Mouse (Mus musculus): ENCODE measurements around the gene Chek2.
"Not testable (repeated sequence)": the region's sequence is repeated elsewhere in the genome, so short reads cannot be mapped to it uniquely, and the experiment has no call there.

The Chek2 gene

GRCm38 (mm10) chr5:110839038-110839677 lies 621 bp upstream of the Chek2 start:
- no peak for DNase-seq (ENCODE audit: low spot score in 2 of 2)

- DNase-seq (ENCODE audit: low spot score in 2 of 2): peak; percentile 13 to 47
These were observed 686 bp downstream of the Chek2 start for GRCm38 (mm10) chr5:110840465-110840864.

- no peak for DNase-seq (ENCODE audit: low spot score in 2 of 2)
These were observed 1.5 kb downstream of the Chek2 start for GRCm38 (mm10) chr5:110841046-110841862.

GRCm38 (mm10) chr5:110852990-110853389 lies 13.2 kb downstream of the Chek2 start:
- no peak for DNase-seq (ENCODE audit: low spot score in 2 of 2)

- DNase-seq (ENCODE audit: low spot score in 2 of 2): no peak
These were observed 17.3 kb downstream of the Chek2 start for GRCm38 (mm10) chr5:110857091-110857490.

GRCm38 (mm10) chr5:110859013-110859650 lies 19.4 kb downstream of the Chek2 start:
- peak in 1 of 2 experiments; percentile 65 for DNase-seq (ENCODE audit: low spot score in 2 of 2)

- no peak for DNase-seq (ENCODE audit: low spot score in 2 of 2)
These were observed 20.7 kb downstream of the Chek2 start for GRCm38 (mm10) chr5:110860445-110860844.

- no peak for DNase-seq (ENCODE audit: low spot score in 2 of 2)
These were observed 28.7 kb downstream of the Chek2 start for GRCm38 (mm10) chr5:110868460-110868859.

GRCm38 (mm10) chr5:110869242-110869669 lies 29.5 kb downstream of the Chek2 start:
- DNase-seq (ENCODE audit: low spot score in 2 of 2): peak; percentile 24 to 42

GRCm38 (mm10) chr5:110873160-110873559 lies 33.4 kb downstream of the Chek2 start:
- DNase-seq (ENCODE audit: low spot score in 2 of 2): no peak

- DNase-seq (ENCODE audit: low spot score in 2 of 2): no peak
These were observed 34.9 kb downstream of the Chek2 start for GRCm38 (mm10) chr5:110874711-110875110.

GRCm38 (mm10) chr5:110875286-110875685 lies 35.5 kb downstream of the Chek2 start:
- no peak for DNase-seq (ENCODE audit: low spot score in 2 of 2)

- DNase-seq (ENCODE audit: low spot score in 2 of 2): no peak
These were observed 38.1 kb downstream of the Chek2 start for GRCm38 (mm10) chr5:110877666-110878505.

GRCm38 (mm10) chr5:110878526-110878925 lies 38.7 kb downstream of the Chek2 start:
- not testable (repeated sequence) for DNase-seq (ENCODE audit: low spot score in 2 of 2)

- DNase-seq (ENCODE audit: low spot score in 2 of 2): no peak
These were observed 39.3 kb downstream of the Chek2 start for GRCm38 (mm10) chr5:110879042-110879441.

- DNase-seq (ENCODE audit: low spot score in 2 of 2): peak; percentile 76 to 83
These were observed 40.0 kb downstream of the Chek2 start, which contains the start of gene Ttc28 for GRCm38 (mm10) chr5:110879584-110880374. Gene Ttc28, plus strand, starts transcription at chr5:110879803.

- DNase-seq (ENCODE audit: low spot score in 2 of 2): no peak
These were observed 48.8 kb downstream of the Chek2 start for GRCm38 (mm10) chr5:110888596-110888995.

GRCm38 (mm10) chr5:110889945-110890344 lies 50.2 kb downstream of the Chek2 start:
- no peak for DNase-seq (ENCODE audit: low spot score in 2 of 2)

GRCm38 (mm10) chr5:110890561-110890960 lies 50.8 kb downstream of the Chek2 start:
- DNase-seq (ENCODE audit: low spot score in 2 of 2): no peak

GRCm38 (mm10) chr5:110897114-110897788 lies 57.5 kb downstream of the Chek2 start:
- DNase-seq (ENCODE audit: low spot score in 2 of 2): no peak

Data from urinary bladder, postnatal 36 days (tissue).